Mouse (Mus musculus): ENCODE data around the gene Spred1.

The Spred1 gene

GRCm38 (mm10) chr2:117176937-117177336 is 55.8 kb downstream of the Spred1 start:
- DNase-seq (ENCODE audit: extremely low spot score, low spot score) = no peak

- peak; percentile 71 for DNase-seq (ENCODE audit: extremely low spot score, low spot score)
Measured at GRCm38 (mm10) chr2:117180250-117180885, 59.2 kb downstream of the Spred1 start.

- DNase-seq (ENCODE audit: extremely low spot score, low spot score) = no peak
Measured at GRCm38 (mm10) chr2:117185587-117185986, 64.4 kb downstream of the Spred1 start.

- peak; percentile 1 for DNase-seq (ENCODE audit: extremely low spot score, low spot score)
Measured at GRCm38 (mm10) chr2:117190915-117191314, 69.7 kb downstream of the Spred1 start.

- no peak for DNase-seq (ENCODE audit: extremely low spot score, low spot score)
Measured at GRCm38 (mm10) chr2:117194309-117194708, 73.1 kb downstream of the Spred1 start.

- DNase-seq (ENCODE audit: extremely low spot score, low spot score) = no peak
Measured at GRCm38 (mm10) chr2:117195151-117195550, 74.0 kb downstream of the Spred1 start.

- no peak for DNase-seq (ENCODE audit: extremely low spot score, low spot score)
Measured at GRCm38 (mm10) chr2:117195578-117195977, 74.4 kb downstream of the Spred1 start.

GRCm38 (mm10) chr2:117200869-117201338 is 79.7 kb downstream of the Spred1 start:
- no peak for DNase-seq (ENCODE audit: extremely low spot score, low spot score)

GRCm38 (mm10) chr2:117203350-117203749 is 82.2 kb downstream of the Spred1 start:
- DNase-seq (ENCODE audit: extremely low spot score, low spot score) = no peak

GRCm38 (mm10) chr2:117204534-117204933 is 83.4 kb downstream of the Spred1 start:
- DNase-seq (ENCODE audit: extremely low spot score, low spot score) = no peak

GRCm38 (mm10) chr2:117205066-117205465 is 83.9 kb downstream of the Spred1 start:
- no peak for DNase-seq (ENCODE audit: extremely low spot score, low spot score)

- peak; percentile 57 for DNase-seq (ENCODE audit: extremely low spot score, low spot score)
Measured at GRCm38 (mm10) chr2:117210416-117211085, 89.4 kb downstream of the Spred1 start.

- DNase-seq (ENCODE audit: extremely low spot score, low spot score) = no peak
Measured at GRCm38 (mm10) chr2:117216152-117216551, 95.0 kb downstream of the Spred1 start.

GRCm38 (mm10) chr2:117217695-117218216 is 96.6 kb downstream of the Spred1 start:
- DNase-seq (ENCODE audit: extremely low spot score, low spot score) = no peak

GRCm38 (mm10) chr2:117219536-117219935 is 98.4 kb downstream of the Spred1 start:
- no peak for DNase-seq (ENCODE audit: extremely low spot score, low spot score)

GRCm38 (mm10) chr2:117222651-117223050 is 101.5 kb downstream of the Spred1 start:
- no peak for DNase-seq (ENCODE audit: extremely low spot score, low spot score)

- no peak for DNase-seq (ENCODE audit: extremely low spot score, low spot score)
Measured at GRCm38 (mm10) chr2:117228601-117229125, 107.5 kb downstream of the Spred1 start.

GRCm38 (mm10) chr2:117230261-117230660 is 109.1 kb downstream of the Spred1 start:
- no peak for DNase-seq (ENCODE audit: extremely low spot score, low spot score)

GRCm38 (mm10) chr2:117231257-117231656 is 110.1 kb downstream of the Spred1 start:
- peak; percentile 86 for DNase-seq (ENCODE audit: extremely low spot score, low spot score)
